Mouse (Mus musculus): ENCODE results near the gene Frmpd3. TPM values are rescaled to one million over a fixed set of nuclear protein-coding genes. Genes with fewer than 3 reads are reported as not detected.

Gene Frmpd3
- polyA plus RNA-seq, 1 experiment: 0.92 TPM

DNA sequence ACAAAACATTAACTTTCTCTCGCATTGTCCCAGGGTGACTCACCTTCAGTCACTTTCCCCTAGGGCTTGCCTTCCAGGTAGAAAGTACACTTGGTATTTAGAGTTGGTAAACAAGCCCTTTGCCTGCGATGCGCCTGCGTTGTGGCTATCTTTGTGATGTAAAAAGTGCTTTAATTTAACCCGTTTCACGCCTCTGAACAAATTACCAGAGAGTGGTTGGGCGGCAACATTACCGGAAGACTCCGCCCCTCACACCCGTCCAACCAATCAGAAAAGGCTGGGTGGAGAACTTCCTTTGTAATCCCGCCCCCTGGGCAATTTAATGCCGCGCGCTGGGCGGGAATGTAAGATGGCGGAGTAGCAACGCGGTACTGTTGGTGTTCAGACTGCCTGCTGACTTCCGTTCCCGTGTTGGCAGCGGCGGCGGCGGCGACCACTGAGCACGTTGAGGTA, 114.2 kb downstream of the Frmpd3 start, which contains the start of gene Prps1:
Gene Prps1, plus strand, starts transcription at position 335 of the 453 bp plus-strand sequence.
- peaks cover 4% of the 10 kb centered on the region; the same call in 1 of the 2 replicates for H3K4me1 ChIP-seq (ENCODE audit: control insufficient read depth, insufficient read depth, low read length)
- under 1% methylated on average over 26 of the region's 26 CpGs for WGBS
- H3K36me3 ChIP-seq (ENCODE audit: control insufficient read depth, insufficient read depth, low read length): no peaks in the 10 kb centered on the region
- peak within 1 kb of the TSS; percentile 63 for H3K4me3 ChIP-seq (ENCODE audit: insufficient read depth, low read depth, low read length)
- DNase-seq: peak; percentile 92
- H3K27me3 ChIP-seq (replicated peaks; ENCODE audit: control insufficient read depth, insufficient read depth, low read length): no peaks in the 10 kb centered on the region
- H3K27ac ChIP-seq (ENCODE audit: insufficient read depth, low read depth, low read length): no peak within 1 kb of the TSS
- TF ChIP-seq POLR2A (IDR thresholded peaks at IDR 0.05; ENCODE audit: low read depth, low read length) (peak; percentile 65), CTCF (conservative IDR thresholded peaks at IDR 0.05; ENCODE audit: insufficient read depth, insufficient read length, low read depth, low read length) (no peak)

DNA sequence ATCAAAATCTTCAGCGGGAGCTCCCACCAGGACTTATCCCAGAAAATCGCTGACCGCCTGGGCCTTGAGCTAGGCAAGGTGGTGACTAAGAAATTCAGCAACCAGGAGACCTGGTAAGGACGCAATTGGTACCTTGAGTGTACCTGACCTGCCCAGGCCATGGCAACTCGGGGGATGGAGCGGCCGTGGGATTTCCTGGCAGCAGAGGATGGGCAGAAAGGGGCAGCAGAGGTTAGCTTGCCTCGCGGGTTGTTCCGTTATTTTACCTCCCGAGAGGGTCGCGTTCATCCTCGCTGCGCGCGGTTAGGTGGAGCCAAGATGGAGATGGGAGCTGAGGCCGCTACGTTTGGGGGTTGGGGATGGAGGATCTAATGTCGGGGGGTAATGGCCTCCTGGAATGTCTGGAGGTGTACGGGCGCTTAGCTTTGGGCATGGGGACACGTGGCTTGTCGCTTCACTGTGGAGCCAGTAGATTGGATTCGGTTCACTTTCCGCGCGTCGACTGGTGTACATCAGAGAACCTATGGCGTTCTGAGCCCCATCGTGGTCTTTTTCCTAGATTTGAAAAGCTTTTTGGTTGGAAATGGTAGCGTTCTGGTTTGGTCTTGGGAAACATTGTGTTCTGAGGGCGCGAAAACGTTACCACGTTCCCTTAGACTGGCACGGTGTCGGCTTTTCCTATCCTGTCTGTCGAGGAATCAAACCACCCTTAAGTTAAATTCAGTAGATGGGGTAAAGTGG, 114.9 kb downstream of the Frmpd3 start:
- H3K4me3 ChIP-seq (ENCODE audit: insufficient read depth, low read depth, low read length): peak overlapping the region; percentile 63
- no peaks in the 10 kb centered on the region for H3K36me3 ChIP-seq (ENCODE audit: control insufficient read depth, insufficient read depth, low read length)
- no peak for DNase-seq
- under 1% methylated on average over 39 of the region's 39 CpGs for WGBS
- no peak overlapping the region for H3K27ac ChIP-seq (ENCODE audit: insufficient read depth, low read depth, low read length)
- no peaks in the 10 kb centered on the region for H3K27me3 ChIP-seq (replicated peaks; ENCODE audit: control insufficient read depth, insufficient read depth, low read length)
- no peak for TF ChIP-seq POLR2A (IDR thresholded peaks at IDR 0.05; ENCODE audit: low read depth, low read length)
- no peak for TF ChIP-seq CTCF (conservative IDR thresholded peaks at IDR 0.05; ENCODE audit: insufficient read depth, insufficient read length, low read depth, low read length)
- H3K4me1 ChIP-seq (ENCODE audit: control insufficient read depth, insufficient read depth, low read length): peaks cover 4% of the 10 kb centered on the region; the same call in 1 of the 2 replicates

DNA sequence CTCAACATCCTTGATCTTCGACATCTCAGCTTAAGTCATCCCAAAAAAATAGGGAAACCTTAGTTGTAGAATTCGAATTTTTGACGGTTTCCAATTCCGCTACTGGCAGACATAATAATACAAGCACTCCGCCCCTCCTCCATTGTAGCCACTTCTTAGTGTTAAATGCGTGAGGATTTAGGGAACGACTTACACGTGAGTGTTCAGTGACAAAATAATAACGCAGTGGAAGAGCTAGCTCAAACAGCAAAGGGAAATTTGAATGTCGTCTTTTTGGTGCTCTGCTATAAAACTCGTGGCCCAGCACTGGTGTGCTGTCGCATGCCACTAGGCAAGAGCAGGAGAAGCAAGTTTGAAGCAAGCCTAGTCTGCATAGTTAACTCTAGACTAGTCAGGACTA, 115.4 kb downstream of the Frmpd3 start:
- 7% methylated on average over 12 of the region's 12 CpGs for WGBS

DNA sequence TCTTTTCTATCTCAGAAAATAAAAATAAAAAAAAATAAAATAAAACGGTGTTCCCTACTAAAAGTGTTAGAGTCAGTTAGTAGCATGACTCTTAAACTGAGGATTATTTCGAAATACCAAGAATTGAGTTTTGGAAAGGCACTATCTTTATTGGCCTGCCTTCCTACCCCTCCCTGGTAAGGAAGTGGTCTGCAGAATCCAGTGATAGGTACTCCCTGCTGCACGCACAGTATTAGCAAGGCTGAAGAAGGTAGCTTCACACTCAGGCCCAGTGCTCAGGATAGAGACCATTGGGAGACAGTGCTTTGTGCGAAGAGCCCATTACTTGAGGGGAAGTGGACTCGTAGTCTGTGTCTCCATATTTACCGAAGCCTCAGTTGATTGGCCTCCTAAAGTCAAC, 136.2 kb downstream of the Frmpd3 start:
- WGBS: 95% methylated on average over 6 of the region's 6 CpGs
- Histone ChIP-seq H3K4me3 (ENCODE audit: insufficient read depth, low read depth, low read length) (no peak overlapping the region), H3K27me3 (replicated peaks; ENCODE audit: control insufficient read depth, insufficient read depth, low read length) (no peaks in the 10 kb centered on the region), H3K4me1 (ENCODE audit: control insufficient read depth, insufficient read depth, low read length) (no peaks in the 10 kb centered on the region), H3K36me3 (ENCODE audit: control insufficient read depth, insufficient read depth, low read length) (no peaks in the 10 kb centered on the region), H3K27ac (ENCODE audit: insufficient read depth, low read depth, low read length) (no peak overlapping the region)
- no peak for DNase-seq
- TF ChIP-seq CTCF (conservative IDR thresholded peaks at IDR 0.05; ENCODE audit: insufficient read depth, insufficient read length, low read depth, low read length) (no peak), POLR2A (IDR thresholded peaks at IDR 0.05; ENCODE audit: low read depth, low read length) (no peak)

More for the DNA sequence above, 115.4 kb downstream of the Frmpd3 start:
- Histone ChIP-seq H3K27ac (ENCODE audit: insufficient read depth, low read depth, low read length) (no peak overlapping the region), H3K4me1 (ENCODE audit: control insufficient read depth, insufficient read depth, low read length) (peaks cover 4% of the 10 kb centered on the region; the same call in 1 of the 2 replicates), H3K36me3 (ENCODE audit: control insufficient read depth, insufficient read depth, low read length) (no peaks in the 10 kb centered on the region), H3K4me3 (ENCODE audit: insufficient read depth, low read depth, low read length) (0 out of 2 replicates have a peak overlapping the region, but pooled peaks have one; percentile 63), H3K27me3 (replicated peaks; ENCODE audit: control insufficient read depth, insufficient read depth, low read length) (no peaks in the 10 kb centered on the region)
- no peak for TF ChIP-seq CTCF (conservative IDR thresholded peaks at IDR 0.05; ENCODE audit: insufficient read depth, insufficient read length, low read depth, low read length)
- no peak for TF ChIP-seq POLR2A (IDR thresholded peaks at IDR 0.05; ENCODE audit: low read depth, low read length)
- DNase-seq: no peak

DNA sequence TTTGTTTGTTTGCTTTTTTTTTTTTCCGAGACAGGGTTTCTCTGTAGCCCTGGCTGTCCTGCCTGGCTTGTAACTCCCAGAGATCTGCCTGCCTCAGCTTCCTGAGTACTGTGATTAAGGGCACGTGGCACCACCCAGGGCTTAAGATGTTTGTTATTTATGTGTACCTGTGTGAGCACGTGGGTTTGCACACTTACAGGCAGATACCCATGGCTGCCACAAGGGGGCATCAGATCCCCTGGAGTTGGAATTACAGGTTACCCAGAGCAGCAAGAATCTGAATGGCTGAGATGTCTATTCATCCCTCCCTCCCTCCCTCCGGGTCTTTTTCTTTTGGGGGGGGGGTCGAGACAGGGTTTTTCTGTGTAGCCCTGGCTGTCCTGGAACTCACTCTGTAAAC, 137.1 kb downstream of the Frmpd3 start:
- DNase-seq: peak; percentile 50
- Histone ChIP-seq H3K27me3 (replicated peaks; ENCODE audit: control insufficient read depth, insufficient read depth, low read length) (no peaks in the 10 kb centered on the region), H3K4me3 (ENCODE audit: insufficient read depth, low read depth, low read length) (no peak overlapping the region), H3K36me3 (ENCODE audit: control insufficient read depth, insufficient read depth, low read length) (no peaks in the 10 kb centered on the region), H3K4me1 (ENCODE audit: control insufficient read depth, insufficient read depth, low read length) (no peaks in the 10 kb centered on the region), H3K27ac (ENCODE audit: insufficient read depth, low read depth, low read length) (no peak overlapping the region)
- TF ChIP-seq CTCF (conservative IDR thresholded peaks at IDR 0.05; ENCODE audit: insufficient read depth, insufficient read length, low read depth, low read length) (peak; percentile 71), POLR2A (IDR thresholded peaks at IDR 0.05; ENCODE audit: low read depth, low read length) (no peak)
- 41% methylated on average over 3 of the region's 5 CpGs for whole genome bisulfite sequencing

Other genes starting within 250 kb of the Frmpd3 start
- 12.1 and 16.5 TPM in 2 replicates for gene Prps1, start 114.3 kb downstream of the Frmpd3 start, polyA plus RNA-seq (2012; rRNA removed)